Mouse (Mus musculus): ENCODE results near the gene Nisch. TPM values are rescaled to one million over a fixed set of nuclear protein-coding genes. Genes with fewer than 3 reads are reported as not detected.

The Nisch gene
- polyA plus RNA-seq, 1 experiment, result 10.6 TPM

GRCm38 (mm10) chr14:31197547-31198516 lies 18.9 kb downstream of the Nisch start:
- TF ChIP-seq TAL1 (IDR thresholded peaks at IDR 0.05; ENCODE audit: low read length) (no peak), GATA1 (IDR thresholded peaks at IDR 0.05; ENCODE audit: low read length) (no peak)
- Histone ChIP-seq H3K4me3 (replicated peaks) (no peak overlapping the region), H3K27me3 (ENCODE audit: control insufficient read depth) (no peaks in the 10 kb centered on the region), H3K9me3 (ENCODE audit: control insufficient read depth, low read length) (no peaks in the 10 kb centered on the region), H3K36me3 (ENCODE audit: control insufficient read depth) (peaks cover 84% of the 10 kb centered on the region), H3K4me1 (ENCODE audit: control insufficient read depth) (peaks cover 5% of the 10 kb centered on the region)

- Histone ChIP-seq H3K27me3 (ENCODE audit: control insufficient read depth) (no peaks in the 10 kb centered on the region), H3K9me3 (ENCODE audit: control insufficient read depth, low read length) (no peaks in the 10 kb centered on the region), H3K4me1 (ENCODE audit: control insufficient read depth) (peaks cover 5% of the 10 kb centered on the region), H3K36me3 (ENCODE audit: control insufficient read depth) (peaks cover 85% of the 10 kb centered on the region), H3K4me3 (replicated peaks) (no peak overlapping the region)
- TF ChIP-seq GATA1 (IDR thresholded peaks at IDR 0.05; ENCODE audit: low read length) (no peak), TAL1 (IDR thresholded peaks at IDR 0.05; ENCODE audit: low read length) (no peak)
Observed at GRCm38 (mm10) chr14:31195968-31196367, 20.8 kb downstream of the Nisch start.

GRCm38 (mm10) chr14:31195521-31195920 lies 21.2 kb downstream of the Nisch start:
- TF ChIP-seq GATA1 (IDR thresholded peaks at IDR 0.05; ENCODE audit: low read length) (no peak), TAL1 (IDR thresholded peaks at IDR 0.05; ENCODE audit: low read length) (no peak)
- Histone ChIP-seq H3K36me3 (ENCODE audit: control insufficient read depth) (peaks cover 85% of the 10 kb centered on the region), H3K4me3 (replicated peaks) (no peak overlapping the region), H3K27me3 (ENCODE audit: control insufficient read depth) (no peaks in the 10 kb centered on the region), H3K4me1 (ENCODE audit: control insufficient read depth) (peaks cover 5% of the 10 kb centered on the region), H3K9me3 (ENCODE audit: control insufficient read depth, low read length) (no peaks in the 10 kb centered on the region)

- Histone ChIP-seq H3K36me3 (ENCODE audit: control insufficient read depth) (peaks cover 85% of the 10 kb centered on the region), H3K9me3 (ENCODE audit: control insufficient read depth, low read length) (no peaks in the 10 kb centered on the region), H3K4me3 (replicated peaks) (no peak overlapping the region), H3K27me3 (ENCODE audit: control insufficient read depth) (no peaks in the 10 kb centered on the region), H3K4me1 (ENCODE audit: control insufficient read depth) (peaks cover 5% of the 10 kb centered on the region)
- TF ChIP-seq TAL1 (IDR thresholded peaks at IDR 0.05; ENCODE audit: low read length) (no peak), GATA1 (IDR thresholded peaks at IDR 0.05; ENCODE audit: low read length) (no peak)
Observed at GRCm38 (mm10) chr14:31194891-31195513, 21.7 kb downstream of the Nisch start.

- TF ChIP-seq TAL1 (IDR thresholded peaks at IDR 0.05; ENCODE audit: low read length) (no peak), GATA1 (IDR thresholded peaks at IDR 0.05; ENCODE audit: low read length) (no peak)
- Histone ChIP-seq H3K9me3 (ENCODE audit: control insufficient read depth, low read length) (no peaks in the 10 kb centered on the region), H3K4me3 (replicated peaks) (no peak overlapping the region), H3K27me3 (ENCODE audit: control insufficient read depth) (no peaks in the 10 kb centered on the region), H3K4me1 (ENCODE audit: control insufficient read depth) (peaks cover 5% of the 10 kb centered on the region), H3K36me3 (ENCODE audit: control insufficient read depth) (peaks cover 85% of the 10 kb centered on the region)
Observed at GRCm38 (mm10) chr14:31194441-31194840, 22.3 kb downstream of the Nisch start.

- Histone ChIP-seq H3K36me3 (ENCODE audit: control insufficient read depth) (peaks cover 85% of the 10 kb centered on the region), H3K9me3 (ENCODE audit: control insufficient read depth, low read length) (no peaks in the 10 kb centered on the region), H3K27me3 (ENCODE audit: control insufficient read depth) (no peaks in the 10 kb centered on the region), H3K4me1 (ENCODE audit: control insufficient read depth) (peaks cover 5% of the 10 kb centered on the region), H3K4me3 (replicated peaks) (no peak overlapping the region)
- TF ChIP-seq TAL1 (IDR thresholded peaks at IDR 0.05; ENCODE audit: low read length) (no peak), GATA1 (IDR thresholded peaks at IDR 0.05; ENCODE audit: low read length) (no peak)
Observed at GRCm38 (mm10) chr14:31193791-31194190, 23.0 kb downstream of the Nisch start.

GRCm38 (mm10) chr14:31191936-31192335 lies 24.8 kb downstream of the Nisch start:
- no peaks in the 10 kb centered on the region for H3K9me3 ChIP-seq (ENCODE audit: control insufficient read depth, low read length)
- H3K4me1 ChIP-seq (ENCODE audit: control insufficient read depth), result no peaks in the 10 kb centered on the region
- no peak for TF ChIP-seq TAL1 (IDR thresholded peaks at IDR 0.05; ENCODE audit: low read length)
- no peak for TF ChIP-seq GATA1 (IDR thresholded peaks at IDR 0.05; ENCODE audit: low read length)

GRCm38 (mm10) chr14:31189348-31189747 lies 27.4 kb downstream of the Nisch start:
- Histone ChIP-seq H3K4me3 (replicated peaks) (no peak overlapping the region), H3K4me1 (ENCODE audit: control insufficient read depth) (no peaks in the 10 kb centered on the region), H3K9me3 (ENCODE audit: control insufficient read depth, low read length) (no peaks in the 10 kb centered on the region), H3K27me3 (ENCODE audit: control insufficient read depth) (no peaks in the 10 kb centered on the region), H3K36me3 (ENCODE audit: control insufficient read depth) (peaks cover 96% of the 10 kb centered on the region)
- TF ChIP-seq GATA1 (IDR thresholded peaks at IDR 0.05; ENCODE audit: low read length) (no peak), TAL1 (IDR thresholded peaks at IDR 0.05; ENCODE audit: low read length) (no peak)

More at GRCm38 (mm10) chr14:31191936-31192335, 24.8 kb downstream of the Nisch start:
- Histone ChIP-seq H3K4me3 (replicated peaks) (no peak overlapping the region), H3K27me3 (ENCODE audit: control insufficient read depth) (no peaks in the 10 kb centered on the region), H3K36me3 (ENCODE audit: control insufficient read depth) (peaks cover 93% of the 10 kb centered on the region)

- Histone ChIP-seq H3K27me3 (ENCODE audit: control insufficient read depth) (no peaks in the 10 kb centered on the region), H3K36me3 (ENCODE audit: control insufficient read depth) (peaks cover 98% of the 10 kb centered on the region), H3K9me3 (ENCODE audit: control insufficient read depth, low read length) (no peaks in the 10 kb centered on the region), H3K4me3 (replicated peaks) (no peak overlapping the region), H3K4me1 (ENCODE audit: control insufficient read depth) (no peaks in the 10 kb centered on the region)
- TF ChIP-seq GATA1 (IDR thresholded peaks at IDR 0.05; ENCODE audit: low read length) (no peak), TAL1 (IDR thresholded peaks at IDR 0.05; ENCODE audit: low read length) (no peak)
Observed at GRCm38 (mm10) chr14:31188771-31189181, 28.0 kb downstream of the Nisch start.
